Mouse (Mus musculus): ENCODE measurements around the gene Ggt1. TPM values are rescaled to one million over a fixed set of nuclear protein-coding genes. Genes with fewer than 3 reads are reported as not detected.
A peak's percentile ranks its signal among the peaks of the same experiment; 100 is the strongest.
"Not testable (repeated sequence)": the region's sequence is repeated elsewhere in the genome, so short reads cannot be mapped to it uniquely, and the experiment has no call there.

Ggt1 gene
- polyA plus RNA-seq, 1 experiment from 2014 or later: 13.8 TPM

GRCm38 (mm10) chr10:75520581-75520980, 40.8 kb upstream of the Ggt1 start:
- H3K27me3 ChIP-seq: no peaks in the 10 kb centered on the region
- WGBS (ENCODE audit: insufficient replicate concordance): 81% methylated on average over 5 of the region's 5 CpGs
- H3K4me2 ChIP-seq: no peak overlapping the region
- no peak for ATAC-seq (ENCODE audit: insufficient read depth)
- H3K9ac ChIP-seq: no peak overlapping the region
- H3K4me3 ChIP-seq (replicated peaks): no peak overlapping the region
- no peaks in the 10 kb centered on the region for H3K9me3 ChIP-seq (replicated peaks)
- H3K27ac ChIP-seq (replicated peaks): no peak overlapping the region
- H3K4me1 ChIP-seq (replicated peaks): peaks cover 43% of the 10 kb centered on the region
- H3K36me3 ChIP-seq (replicated peaks): peaks cover 56% of the 10 kb centered on the region

- ATAC-seq (ENCODE audit: insufficient read depth): no peak
- H3K27ac ChIP-seq (replicated peaks): no peak overlapping the region
- peaks cover 38% of the 10 kb centered on the region for H3K4me1 ChIP-seq (replicated peaks)
- 87% methylated on average over 4 of the region's 4 CpGs for WGBS (ENCODE audit: insufficient replicate concordance)
- H3K9ac ChIP-seq: no peak overlapping the region
- no peaks in the 10 kb centered on the region for H3K27me3 ChIP-seq
- H3K36me3 ChIP-seq (replicated peaks): peaks cover 65% of the 10 kb centered on the region
- no peak overlapping the region for H3K4me3 ChIP-seq (replicated peaks)
- no peaks in the 10 kb centered on the region for H3K9me3 ChIP-seq (replicated peaks)
- H3K4me2 ChIP-seq: no peak overlapping the region
Observed at GRCm38 (mm10) chr10:75521643-75522042, 39.8 kb upstream of the Ggt1 start.

- H3K27me3 ChIP-seq; ATAC-seq (ENCODE audit: insufficient read depth); H3K9ac ChIP-seq; H3K9me3 ChIP-seq (replicated peaks); H3K4me3 ChIP-seq (replicated peaks); H3K27ac ChIP-seq (replicated peaks); H3K4me2 ChIP-seq: not testable (repeated sequence)
- WGBS (ENCODE audit: insufficient replicate concordance): 89% methylated on average over 9 of the region's 9 CpGs
- H3K36me3 ChIP-seq (replicated peaks): peaks cover 65% of the 10 kb centered on the region
- H3K4me1 ChIP-seq (replicated peaks): peaks cover 16% of the 10 kb centered on the region
Observed at GRCm38 (mm10) chr10:75525450-75525849, 36.0 kb upstream of the Ggt1 start.

GRCm38 (mm10) chr10:75530322-75530721, 31.1 kb upstream of the Ggt1 start:
- WGBS (ENCODE audit: insufficient replicate concordance): 59% methylated on average over 2 of the region's 2 CpGs
- Histone ChIP-seq H3K4me2 (no peak overlapping the region), H3K36me3 (replicated peaks) (peaks cover 65% of the 10 kb centered on the region), H3K9ac (no peak overlapping the region), H3K27me3 (no peaks in the 10 kb centered on the region), H3K4me3 (replicated peaks) (no peak overlapping the region), H3K4me1 (replicated peaks) (no peaks in the 10 kb centered on the region), H3K9me3 (replicated peaks) (no peaks in the 10 kb centered on the region), H3K27ac (replicated peaks) (no peak overlapping the region)
- ATAC-seq (ENCODE audit: insufficient read depth): no peak

GRCm38 (mm10) chr10:75531532-75532090, 29.8 kb upstream of the Ggt1 start:
- Histone ChIP-seq H3K9ac (no peak overlapping the region), H3K27ac (replicated peaks) (no peak overlapping the region), H3K4me2 (no peak overlapping the region), H3K27me3 (no peaks in the 10 kb centered on the region), H3K4me3 (replicated peaks) (no peak overlapping the region), H3K36me3 (replicated peaks) (peaks cover 66% of the 10 kb centered on the region), H3K4me1 (replicated peaks) (no peaks in the 10 kb centered on the region), H3K9me3 (replicated peaks) (no peaks in the 10 kb centered on the region)
- no peak for ATAC-seq (ENCODE audit: insufficient read depth)
- WGBS (ENCODE audit: insufficient replicate concordance): 73% methylated on average over 9 of the region's 9 CpGs

GRCm38 (mm10) chr10:75534216-75534615, 27.2 kb upstream of the Ggt1 start:
- Histone ChIP-seq H3K9me3 (replicated peaks) (no peaks in the 10 kb centered on the region), H3K9ac (no peak overlapping the region), H3K27ac (replicated peaks) (no peak overlapping the region), H3K4me1 (replicated peaks) (no peaks in the 10 kb centered on the region), H3K36me3 (replicated peaks) (peaks cover 64% of the 10 kb centered on the region), H3K4me2 (no peak overlapping the region), H3K27me3 (no peaks in the 10 kb centered on the region), H3K4me3 (replicated peaks) (no peak overlapping the region)
- WGBS (ENCODE audit: insufficient replicate concordance): 83% methylated on average over 8 of the region's 8 CpGs
- no peak for ATAC-seq (ENCODE audit: insufficient read depth)

- no peaks in the 10 kb centered on the region for H3K9me3 ChIP-seq (replicated peaks)
- 83% methylated on average over 8 of the region's 8 CpGs for WGBS (ENCODE audit: insufficient replicate concordance)
- no peaks in the 10 kb centered on the region for H3K27me3 ChIP-seq
- H3K4me1 ChIP-seq (replicated peaks): no peaks in the 10 kb centered on the region
- H3K4me2 ChIP-seq: no peak overlapping the region
- H3K36me3 ChIP-seq (replicated peaks): peaks cover 62% of the 10 kb centered on the region
- no peak for ATAC-seq (ENCODE audit: insufficient read depth)
- no peak overlapping the region for H3K27ac ChIP-seq (replicated peaks)
- H3K4me3 ChIP-seq (replicated peaks): no peak overlapping the region
- no peak overlapping the region for H3K9ac ChIP-seq
Observed at GRCm38 (mm10) chr10:75534934-75535333, 26.5 kb upstream of the Ggt1 start.

- Histone ChIP-seq H3K4me1 (replicated peaks) (no peaks in the 10 kb centered on the region), H3K36me3 (replicated peaks) (peaks cover 59% of the 10 kb centered on the region), H3K4me2 (no peak overlapping the region), H3K27me3 (no peaks in the 10 kb centered on the region), H3K9ac (no peak overlapping the region), H3K4me3 (replicated peaks) (no peak overlapping the region), H3K9me3 (replicated peaks) (no peaks in the 10 kb centered on the region), H3K27ac (replicated peaks) (no peak overlapping the region)
- ATAC-seq (ENCODE audit: insufficient read depth): no peak
- WGBS (ENCODE audit: insufficient replicate concordance): 74% methylated on average over 2 of the region's 2 CpGs
Observed at GRCm38 (mm10) chr10:75535423-75535822, 26.0 kb upstream of the Ggt1 start.

- Histone ChIP-seq H3K9me3 (replicated peaks) (no peaks in the 10 kb centered on the region), H3K27me3 (no peaks in the 10 kb centered on the region), H3K4me1 (replicated peaks) (no peaks in the 10 kb centered on the region), H3K27ac (replicated peaks) (no peak overlapping the region), H3K4me3 (replicated peaks) (no peak overlapping the region), H3K9ac (no peak overlapping the region), H3K4me2 (no peak overlapping the region), H3K36me3 (replicated peaks) (peaks cover 55% of the 10 kb centered on the region)
- WGBS (ENCODE audit: insufficient replicate concordance): 84% methylated on average over 5 of the region's 5 CpGs
- no peak for ATAC-seq (ENCODE audit: insufficient read depth)
Observed at GRCm38 (mm10) chr10:75536123-75536522, 25.3 kb upstream of the Ggt1 start.

GRCm38 (mm10) chr10:75547901-75548300, 13.5 kb upstream of the Ggt1 start:
- Histone ChIP-seq H3K9me3 (replicated peaks) (no peaks in the 10 kb centered on the region), H3K27ac (replicated peaks) (no peak overlapping the region), H3K9ac (no peak overlapping the region), H3K4me2 (no peak overlapping the region), H3K27me3 (no peaks in the 10 kb centered on the region), H3K36me3 (replicated peaks) (no peaks in the 10 kb centered on the region), H3K4me1 (replicated peaks) (peaks cover 5% of the 10 kb centered on the region; the same call in 1 of the 2 replicates), H3K4me3 (replicated peaks) (no peak overlapping the region)
- ATAC-seq (ENCODE audit: insufficient read depth): no peak
- WGBS (ENCODE audit: insufficient replicate concordance): 69% methylated on average over 7 of the region's 7 CpGs

- Histone ChIP-seq H3K36me3 (replicated peaks) (no peaks in the 10 kb centered on the region), H3K9me3 (replicated peaks) (no peaks in the 10 kb centered on the region), H3K4me3 (replicated peaks) (no peak overlapping the region), H3K27ac (replicated peaks) (no peak overlapping the region), H3K27me3 (peaks cover 2% of the 10 kb centered on the region; the same call in 1 of the 2 replicates), H3K4me1 (replicated peaks) (peaks cover 5% of the 10 kb centered on the region; the same call in 1 of the 2 replicates), H3K4me2 (no peak overlapping the region), H3K9ac (no peak overlapping the region)
- WGBS (ENCODE audit: insufficient replicate concordance): 64% methylated on average over 14 of the region's 14 CpGs
- no peak for ATAC-seq (ENCODE audit: insufficient read depth)
Observed at GRCm38 (mm10) chr10:75548486-75548885, 12.9 kb upstream of the Ggt1 start.

GRCm38 (mm10) chr10:75549886-75550285, 11.5 kb upstream of the Ggt1 start:
- H3K36me3 ChIP-seq (replicated peaks): no peaks in the 10 kb centered on the region
- peaks cover 12% of the 10 kb centered on the region for H3K4me1 ChIP-seq (replicated peaks)
- H3K27me3 ChIP-seq: peaks cover 2% of the 10 kb centered on the region; the same call in 1 of the 2 replicates
- no peak overlapping the region for H3K27ac ChIP-seq (replicated peaks)
- no peak overlapping the region for H3K4me3 ChIP-seq (replicated peaks)
- WGBS (ENCODE audit: insufficient replicate concordance): 48% methylated on average over 7 of the region's 7 CpGs
- ATAC-seq (ENCODE audit: insufficient read depth): peak; percentile 64
- no peak overlapping the region for H3K9ac ChIP-seq
- no peaks in the 10 kb centered on the region for H3K9me3 ChIP-seq (replicated peaks)
- no peak overlapping the region for H3K4me2 ChIP-seq

Data from liver, embryonic 15.5 days (tissue).